Comparison of ENCODE assay signal across 9 mouse cellular contexts in the genomic region with DNA sequence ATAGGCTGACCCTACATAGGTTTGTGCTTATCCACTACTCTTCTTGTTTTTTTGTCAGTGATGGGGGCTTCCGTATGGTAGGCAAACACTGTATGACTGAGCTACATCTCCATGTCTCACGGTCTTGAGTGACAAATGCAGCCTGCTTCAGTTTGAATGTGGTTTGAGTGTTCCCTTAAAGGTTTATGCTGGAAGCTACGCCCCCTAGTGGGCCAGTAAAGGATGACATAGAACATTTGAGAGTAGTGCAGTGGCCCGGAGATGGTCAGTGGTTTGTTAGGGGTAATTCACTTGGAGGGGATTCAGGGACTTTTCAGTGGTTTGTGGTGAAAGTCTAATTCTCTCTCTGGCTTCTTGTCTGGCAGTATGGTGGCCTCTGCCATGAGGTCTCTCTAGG. TPM values are rescaled to one million over a fixed set of nuclear protein-coding genes. Genes with fewer than 3 reads are reported as not detected.
A peak's percentile ranks its signal among the peaks of the same experiment; 100 is the strongest.
DNase-seq lines count a peak whose midpoint lies in the region; ATAC-seq and TF ChIP-seq lines count a peak whose summit lies in the region.
"Had no signal": no experiment of that assay in that cellular context is flagged by ENCODE, and none has a peak within 500 bp of the region (broad histone marks: within the 10 kb centered on the region; RNA-seq: fewer than 3 reads in every experiment).

No protein-coding gene starts in this region.

- 75% methylated on average over 4 of the region's 4 CpGs for WGBS in forebrain, embryonic 12.5 days
- WGBS in midbrain, postnatal 0 days = 71% methylated on average over 4 of the region's 4 CpGs

- peak; percentile 62 for TF ChIP-seq CTCF in midbrain, postnatal 0 days (IDR thresholded peaks at IDR 0.05)

- H3K27ac ChIP-seq in forebrain, embryonic 12.5 days = peak overlapping the region; percentile 97
- H3K27ac ChIP-seq in midbrain, postnatal 0 days (ENCODE audit: low read depth, low read length) = peak overlapping the region; percentile 84

- H3K9ac ChIP-seq in forebrain, embryonic 12.5 days = no peak overlapping the region
- H3K9ac ChIP-seq in midbrain, postnatal 0 days (replicated peaks; ENCODE audit: low read length, poor library complexity, severe bottlenecking) = no peak overlapping the region
- H3K9ac ChIP-seq: embryonic facial prominence, embryonic 13.5 days had no signal

- H3K4me1 ChIP-seq in forebrain, embryonic 12.5 days = peaks cover 26% of the 10 kb centered on the region
- H3K4me1 ChIP-seq in midbrain, postnatal 0 days (ENCODE audit: insufficient read depth, low read length) = peaks cover 10% of the 10 kb centered on the region

- H3K4me2 ChIP-seq in forebrain, embryonic 12.5 days = no peak overlapping the region
- H3K4me2 ChIP-seq in midbrain, postnatal 0 days (ENCODE audit: low read depth, low read length, poor library complexity, severe bottlenecking) = no peak overlapping the region

- intact Hi-C loops in gastrocnemius, postnatal 14 days (cut with DNase I; ENCODE audit: low total_unique reads) = no loop called here

- no peaks in the 10 kb centered on the region for H3K9me3 ChIP-seq in forebrain, embryonic 12.5 days
- no peaks in the 10 kb centered on the region for H3K9me3 ChIP-seq in midbrain, postnatal 0 days (ENCODE audit: low read length)
- H3K9me3 ChIP-seq: embryonic facial prominence, embryonic 13.5 days had no signal

- no peak overlapping the region for H3K4me3 ChIP-seq in forebrain, embryonic 12.5 days (replicated peaks)
- no peak overlapping the region for H3K4me3 ChIP-seq in midbrain, postnatal 0 days (ENCODE audit: low read depth, low read length)
- H3K4me3 ChIP-seq: embryonic facial prominence, embryonic 13.5 days had no signal

- no peaks in the 10 kb centered on the region for H3K27me3 ChIP-seq in forebrain, embryonic 12.5 days
- H3K27me3 ChIP-seq in midbrain, postnatal 0 days (ENCODE audit: insufficient read depth, low read length) = no peaks in the 10 kb centered on the region
- H3K27me3 ChIP-seq: embryonic facial prominence, embryonic 13.5 days had no signal

- peak; percentile 43 for DNase-seq in embryo, embryonic 10.5 days (ENCODE audit: low spot score)
- DNase-seq in embryo, embryonic 9.5 days (ENCODE audit: extremely low spot score) = no peak
- DNase-seq in B cell, adult 2 months = peak; percentile 81 to 83
- peak; percentile 9 for DNase-seq in midbrain, postnatal 0 days (ENCODE audit: low spot score)
- DNase-seq in gastrocnemius, postnatal 14 days = no peak
- DNase-seq in cerebellum, adult 11-12 months = no peak
- DNase-seq in layer of hippocampus, postnatal 10 days (ENCODE audit: low spot score in 2 of 2) = no peak

- no peak; the same call in 1 of the 2 replicates for ATAC-seq in forebrain, embryonic 12.5 days (ENCODE audit: low FRiP score)
- ATAC-seq in midbrain, postnatal 0 days (ENCODE audit: low FRiP score) = no peak

- H3K36me3 ChIP-seq in forebrain, embryonic 12.5 days (replicated peaks) = no peaks in the 10 kb centered on the region
- H3K36me3 ChIP-seq in midbrain, postnatal 0 days (ENCODE audit: insufficient read depth, low read length) = no peaks in the 10 kb centered on the region
- H3K36me3 ChIP-seq: embryonic facial prominence, embryonic 13.5 days had no signal

RNA-seq across cellular contexts. Expression of a gene that starts 16.8 kb away (rescaled TPM):
- not detected in 2 replicates for polyA plus RNA-seq in forebrain, embryonic 12.5 days (2016; fragmentation: Nextera tagmentation; extraction: Ambion mirVana)
- total RNA-seq in midbrain, postnatal 0 days (2014; rRNA removed) = not detected in 2 replicates
- not detected in 2 replicates for polyA plus RNA-seq in midbrain, postnatal 0 days (2015; fragmentation: Nextera tagmentation; extraction: Ambion mirVana)
- 1 to 10 TPM; 3.9 to 6.8 TPM for total RNA-seq in gastrocnemius, postnatal 14 days (2021)
- not detected for total RNA-seq in layer of hippocampus, postnatal 10 days (2021)
- polyA plus RNA-seq: embryonic facial prominence, embryonic 13.5 days had no signal

RNA-seq across cellular contexts. Expression of a gene that starts 52.6 kb away (rescaled TPM):
- polyA plus RNA-seq in forebrain, embryonic 12.5 days (2016; fragmentation: Nextera tagmentation; extraction: Ambion mirVana) = 0.13 TPM in 1 of 2 replicates, not detected in the other
- total RNA-seq in midbrain, postnatal 0 days (2014; rRNA removed) = not detected in 2 replicates
- not detected in 2 replicates for polyA plus RNA-seq in midbrain, postnatal 0 days (2015; fragmentation: Nextera tagmentation; extraction: Ambion mirVana)
- under 1 TPM; 0.21 to 0.22 TPM for total RNA-seq in gastrocnemius, postnatal 14 days (2021)
- not detected for total RNA-seq in layer of hippocampus, postnatal 10 days (2021)
- polyA plus RNA-seq: embryonic facial prominence, embryonic 13.5 days had no signal

Comparison
In these comparisons a context has a peak if more than half of its experiments do, and no peak if none do; other contexts are left out.
1. DNase-seq: peak in embryo, embryonic 10.5 days (single experiment), B cell, adult 2 months (2 of 2) and midbrain, postnatal 0 days (single experiment); none in embryo, embryonic 9.5 days (single experiment), gastrocnemius, postnatal 14 days (single experiment), cerebellum, adult 11-12 months (single experiment) and layer of hippocampus, postnatal 10 days (0 of 2).